Mouse (Mus musculus): ENCODE data around the gene Pcp4.
"Not testable (repeated sequence)": the region's sequence is repeated elsewhere in the genome, so short reads cannot be mapped to it uniquely, and the experiment has no call there.

Gene Pcp4

DNA sequence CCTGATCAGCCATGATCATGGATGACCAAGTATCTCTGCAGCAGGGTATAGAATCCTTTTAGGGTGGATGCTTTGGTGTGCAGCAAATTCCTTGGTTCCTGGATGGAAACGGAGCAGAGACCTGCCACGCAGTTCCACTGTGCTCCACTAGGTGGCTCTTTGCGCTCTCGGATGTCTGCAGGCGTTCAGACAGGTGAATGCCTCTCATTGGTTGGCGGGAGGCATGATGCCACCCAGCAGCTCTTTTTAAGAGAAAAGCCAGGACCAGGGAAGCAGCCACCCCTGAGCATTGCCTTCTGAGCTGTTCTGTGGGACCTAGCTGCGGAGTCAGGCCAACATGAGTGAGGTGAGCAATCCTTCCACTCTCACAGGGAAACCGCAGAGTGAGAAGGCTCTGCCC is at the start of gene Pcp4:
Pcp4 (plus strand) TSS at position 162 of the 400 bp plus-strand sequence.
- peak; percentile 22 for DNase-seq (ENCODE audit: low read depth, low spot score)

DNA sequence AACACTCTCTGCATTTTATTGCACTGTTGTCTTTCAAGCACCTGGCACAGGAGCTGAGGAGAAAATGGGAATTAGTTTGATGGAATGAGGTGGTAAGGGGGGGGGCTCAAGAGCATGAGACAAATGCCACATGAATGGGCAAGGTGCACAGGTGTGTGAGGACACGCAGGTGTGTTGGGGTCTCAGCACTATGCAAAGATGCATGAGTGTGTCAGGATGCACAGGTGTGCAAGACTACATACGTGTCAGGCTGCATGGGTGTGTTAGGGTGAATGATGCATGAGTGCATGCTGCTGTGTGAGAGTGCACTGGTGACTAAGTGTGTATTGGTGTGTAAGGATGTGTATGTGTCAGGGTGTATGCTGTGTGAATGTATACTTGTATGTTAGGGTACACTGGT is 42.4 kb upstream of the Pcp4 start:
- no peak for DNase-seq (ENCODE audit: low read depth, low spot score)

DNA sequence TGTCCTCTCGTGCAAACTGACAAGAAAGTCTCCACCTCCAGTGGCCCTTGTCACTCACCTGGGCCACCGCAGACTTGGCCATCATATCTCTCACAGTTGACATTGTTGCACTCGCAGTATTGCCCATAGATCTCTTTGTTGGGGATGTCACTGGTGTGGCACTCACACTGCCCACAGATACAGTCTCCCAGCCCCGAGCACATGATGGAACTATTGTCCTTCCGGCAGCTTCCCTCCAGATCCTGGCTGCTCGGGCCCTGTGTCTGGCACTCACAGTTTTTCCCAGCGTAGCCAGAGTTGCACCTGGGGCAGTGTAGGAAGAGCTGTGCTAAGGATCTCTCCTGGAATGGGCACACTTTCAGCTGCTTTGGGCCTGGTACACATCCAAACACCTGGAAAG is 40.7 kb upstream of the Pcp4 start:
- DNase-seq (ENCODE audit: low read depth, low spot score): no peak

DNA sequence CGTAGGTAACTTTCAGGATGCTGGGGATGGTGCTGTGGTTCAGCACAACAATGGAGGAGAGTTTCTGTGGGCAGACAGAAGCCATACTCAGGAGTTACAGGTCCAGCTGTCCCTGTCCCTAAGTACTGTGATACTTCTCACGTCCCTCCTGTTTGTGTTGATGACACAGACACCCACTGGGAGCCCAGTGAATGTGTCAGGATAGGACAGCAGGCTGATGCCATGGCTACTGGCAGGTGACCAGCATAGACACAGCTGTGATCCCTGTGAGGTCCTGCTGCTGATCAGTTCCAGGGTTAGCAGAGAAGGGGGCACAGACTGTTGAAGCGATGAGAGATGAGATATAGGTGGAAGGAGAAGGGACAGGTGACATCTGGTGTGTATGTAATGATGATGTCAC is 38.4 kb upstream of the Pcp4 start:
- no peak for DNase-seq (ENCODE audit: low read depth, low spot score)

- DNase-seq (ENCODE audit: low read depth, low spot score): no peak
Measured at GRCm38 (mm10) chr16:96433266-96433665, 34.1 kb upstream of the Pcp4 start.

GRCm38 (mm10) chr16:96434024-96434785 is 33.2 kb upstream of the Pcp4 start:
- no peak for DNase-seq (ENCODE audit: low read depth, low spot score)

DNA sequence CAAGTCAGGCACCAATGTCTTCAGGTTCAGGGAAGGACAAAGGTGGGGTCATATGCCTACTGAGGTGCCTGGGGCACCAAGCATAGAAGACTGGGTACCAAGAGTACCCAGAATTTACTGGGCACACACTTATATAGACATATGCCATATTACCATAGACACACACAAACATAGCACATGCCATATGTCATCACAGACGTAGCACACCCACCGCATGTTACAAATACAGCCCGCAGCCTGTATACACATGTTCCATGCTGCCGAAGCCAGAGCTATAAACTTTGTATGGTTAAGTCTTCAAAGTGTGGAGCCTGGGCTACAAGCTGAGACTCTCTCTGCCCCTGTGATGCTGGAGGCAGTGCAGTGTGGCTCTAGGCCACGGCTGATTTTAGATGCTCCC is 28.5 kb upstream of the Pcp4 start:
- no peak for DNase-seq (ENCODE audit: low read depth, low spot score)

DNA sequence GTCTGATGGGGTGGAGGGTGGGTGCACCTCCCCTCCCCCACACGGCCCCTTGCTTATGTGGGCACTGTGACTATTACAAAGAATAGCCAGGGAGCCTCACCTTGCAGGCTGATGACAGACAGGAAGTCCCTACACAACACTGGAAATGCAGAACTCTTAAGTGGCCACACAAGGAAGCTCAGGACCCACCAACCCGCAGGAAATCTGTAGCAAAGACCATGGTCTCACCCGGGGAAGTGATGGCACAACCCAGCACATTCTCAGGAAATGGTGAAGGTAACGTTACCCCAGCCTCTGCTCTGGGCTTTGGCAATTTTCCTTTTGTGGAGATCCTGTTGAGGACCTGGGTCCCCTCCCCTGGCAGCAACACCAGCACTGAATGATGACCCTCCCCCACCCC is 27.7 kb upstream of the Pcp4 start:
- DNase-seq (ENCODE audit: low read depth, low spot score): no peak

- DNase-seq (ENCODE audit: low read depth, low spot score): no peak
Measured at GRCm38 (mm10) chr16:96440871-96441270, 26.5 kb upstream of the Pcp4 start.

DNA sequence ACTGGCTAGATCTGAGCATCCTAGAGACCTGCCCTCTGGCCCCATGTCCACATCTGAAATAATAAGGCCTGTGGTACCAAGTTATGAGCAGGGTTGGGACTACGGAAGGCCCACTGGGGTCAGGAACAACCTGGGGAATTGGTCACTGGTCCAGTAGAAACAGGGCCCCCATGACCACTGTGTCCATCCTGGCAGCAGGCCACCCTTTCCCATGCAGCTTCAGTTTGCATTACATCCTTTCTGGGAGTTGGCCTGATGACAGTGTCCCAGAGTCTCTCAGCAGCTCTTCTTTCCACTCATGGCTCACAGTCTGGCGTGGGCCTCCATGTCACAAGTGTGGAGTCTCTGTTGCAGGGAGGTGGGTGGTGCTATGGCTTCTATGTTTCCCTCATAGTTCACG is 25.6 kb upstream of the Pcp4 start:
- no peak for DNase-seq (ENCODE audit: low read depth, low spot score)

- DNase-seq (ENCODE audit: low read depth, low spot score): no peak
Measured at GRCm38 (mm10) chr16:96443468-96443867, 23.9 kb upstream of the Pcp4 start, which contains the start of gene Itgb2l. Gene Itgb2l, minus strand, starts transcription at chr16:96443619.

- not testable (repeated sequence) for DNase-seq (ENCODE audit: low read depth, low spot score)
Measured at GRCm38 (mm10) chr16:96450871-96451270, 16.5 kb upstream of the Pcp4 start.

DNA sequence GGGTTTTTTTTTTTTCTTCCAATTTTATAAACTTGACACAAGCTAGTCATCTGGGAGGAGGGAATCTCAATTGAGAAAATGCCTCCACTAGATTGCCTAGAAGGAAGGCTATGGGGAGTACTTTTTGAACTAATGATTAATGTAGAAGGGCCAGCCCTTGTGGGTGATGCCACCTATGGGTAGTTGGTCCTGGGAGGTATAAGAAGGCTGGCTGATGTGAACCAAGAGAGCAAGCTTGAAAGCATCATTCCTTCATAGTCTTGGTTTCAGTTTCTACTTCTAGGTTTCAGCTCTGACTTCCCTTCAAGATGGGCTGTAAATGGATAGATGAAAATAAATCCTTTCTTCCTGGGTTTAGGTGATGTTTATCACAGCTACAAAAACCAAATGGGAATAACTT is 13.3 kb upstream of the Pcp4 start:
- DNase-seq (ENCODE audit: low read depth, low spot score): no peak

GRCm38 (mm10) chr16:96457612-96458011 is 9.8 kb upstream of the Pcp4 start:
- DNase-seq (ENCODE audit: low read depth, low spot score): no peak

DNA sequence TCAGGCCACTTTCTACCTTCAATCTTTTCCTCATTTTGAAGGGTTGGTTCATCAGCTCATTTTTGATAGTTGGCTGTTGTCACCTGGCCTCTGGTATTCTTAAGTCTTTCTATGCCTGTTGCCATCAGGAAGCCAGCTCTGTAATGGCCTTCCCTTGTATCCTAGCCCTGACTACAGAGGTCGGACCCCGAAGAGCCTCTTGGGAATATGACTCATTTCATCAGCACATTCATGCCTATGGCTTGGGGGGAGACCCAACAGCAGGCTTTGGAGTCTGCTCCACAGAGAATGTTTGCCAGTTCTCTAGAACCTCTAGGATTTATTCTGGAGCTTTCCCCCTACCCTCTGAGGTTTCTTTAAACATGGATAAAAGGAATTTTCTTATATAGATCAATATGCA is 8.1 kb upstream of the Pcp4 start:
- DNase-seq (ENCODE audit: low read depth, low spot score): no peak

DNA sequence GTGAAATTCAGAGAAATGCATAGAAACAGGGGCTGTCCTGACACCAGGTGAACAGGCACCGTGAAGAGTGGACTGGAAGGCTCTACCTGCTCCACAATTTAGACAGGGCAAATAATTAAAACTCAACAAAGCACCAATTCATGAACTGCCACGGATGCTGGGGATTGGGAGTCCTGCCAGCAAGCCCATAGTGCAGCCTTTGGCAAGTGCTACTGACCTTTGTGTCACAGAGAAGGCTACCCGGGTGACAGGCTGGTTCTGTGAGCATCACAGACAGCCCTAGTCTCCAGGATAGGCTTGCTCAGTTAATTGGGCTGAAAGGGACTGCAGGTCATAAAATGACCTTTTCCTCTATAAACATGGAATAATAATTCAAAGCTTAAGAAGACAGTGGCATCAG is 6.6 kb upstream of the Pcp4 start:
- no peak for DNase-seq (ENCODE audit: low read depth, low spot score)

- no peak for DNase-seq (ENCODE audit: low read depth, low spot score)
Measured at GRCm38 (mm10) chr16:96468011-96468410, 605 bp downstream of the Pcp4 start.

GRCm38 (mm10) chr16:96468698-96469097 is 1.3 kb downstream of the Pcp4 start:
- DNase-seq (ENCODE audit: low read depth, low spot score): no peak

DNA sequence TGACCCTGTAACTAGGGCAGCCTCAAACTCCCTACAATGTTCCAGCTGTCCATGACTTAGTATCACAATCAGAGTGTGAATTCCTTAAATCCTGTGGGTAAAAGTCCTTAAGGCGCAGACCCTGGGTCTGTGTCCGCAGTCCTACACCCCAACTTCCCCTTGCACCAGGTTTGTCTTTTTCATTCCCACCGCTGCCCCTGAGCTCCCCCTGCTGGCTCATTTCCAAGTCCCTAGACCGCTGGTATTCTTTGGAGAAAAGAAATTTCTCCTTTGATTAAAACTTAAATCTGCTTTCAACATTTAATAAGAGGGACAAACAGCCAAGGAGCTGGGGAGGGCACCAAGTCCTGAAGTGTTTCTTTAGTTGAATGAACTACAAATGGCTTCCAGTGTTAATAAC is 2.2 kb downstream of the Pcp4 start:
- no peak for DNase-seq (ENCODE audit: low read depth, low spot score)

GRCm38 (mm10) chr16:96472361-96472760 is 5.0 kb downstream of the Pcp4 start:
- no peak for DNase-seq (ENCODE audit: low read depth, low spot score)

DNA sequence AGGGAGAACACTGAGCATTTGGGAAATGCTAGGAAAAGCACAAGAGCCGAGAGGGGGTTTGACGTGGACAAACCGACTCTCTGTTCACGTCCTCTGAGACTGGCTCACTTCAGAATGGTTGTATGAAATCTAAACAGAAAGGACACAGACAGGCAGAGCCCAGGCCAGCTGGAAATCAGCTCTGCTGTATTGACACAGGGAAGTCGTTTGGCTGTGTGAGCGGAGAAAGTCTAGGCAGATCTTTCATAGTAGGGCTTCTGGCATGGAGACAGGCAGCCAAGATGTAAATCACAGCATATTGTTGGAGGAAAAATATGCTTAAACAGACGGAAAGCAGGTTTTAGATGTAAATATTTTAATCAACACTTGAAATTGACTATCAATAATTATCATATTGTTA is 5.4 kb downstream of the Pcp4 start:
- DNase-seq (ENCODE audit: low read depth, low spot score): no peak

GRCm38 (mm10) chr16:96474185-96474584 is 6.8 kb downstream of the Pcp4 start:
- no peak for DNase-seq (ENCODE audit: low read depth, low spot score)

DNA sequence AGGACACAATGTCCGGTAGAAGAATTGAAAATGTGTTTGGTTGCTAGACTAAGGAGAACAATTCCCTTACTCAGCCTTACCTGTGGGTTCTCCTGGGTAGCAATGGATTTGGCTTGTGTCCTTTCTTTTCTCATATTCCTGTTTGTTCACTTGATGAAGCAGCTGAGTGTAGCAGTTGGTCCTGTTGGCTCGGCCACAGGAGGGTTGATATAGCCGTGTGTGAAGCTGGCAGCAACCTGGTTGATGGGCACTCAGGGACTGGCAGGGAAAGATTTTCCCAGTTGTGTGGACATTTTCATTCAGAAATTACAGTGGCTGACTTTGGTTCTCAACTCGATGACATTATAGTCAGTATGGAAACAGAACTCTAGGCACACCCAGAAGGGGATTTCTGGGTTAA is 14.4 kb downstream of the Pcp4 start:
- DNase-seq (ENCODE audit: low read depth, low spot score): no peak
